Mouse (Mus musculus): ENCODE data around the gene Pard3. TPM values are rescaled to one million over a fixed set of nuclear protein-coding genes. Genes with fewer than 3 reads are reported as not detected.

Gene Pard3
- total RNA-seq, 1 experiment from 2014 or later = 0.93 TPM

GRCm38 (mm10) chr8:127257086-127257485, 193.4 kb downstream of the Pard3 start:
- no peak for ATAC-seq (ENCODE audit: extremely low read depth, insufficient number of reproducible peaks, low FRiP score, poor library complexity, severe bottlenecking)

DNA sequence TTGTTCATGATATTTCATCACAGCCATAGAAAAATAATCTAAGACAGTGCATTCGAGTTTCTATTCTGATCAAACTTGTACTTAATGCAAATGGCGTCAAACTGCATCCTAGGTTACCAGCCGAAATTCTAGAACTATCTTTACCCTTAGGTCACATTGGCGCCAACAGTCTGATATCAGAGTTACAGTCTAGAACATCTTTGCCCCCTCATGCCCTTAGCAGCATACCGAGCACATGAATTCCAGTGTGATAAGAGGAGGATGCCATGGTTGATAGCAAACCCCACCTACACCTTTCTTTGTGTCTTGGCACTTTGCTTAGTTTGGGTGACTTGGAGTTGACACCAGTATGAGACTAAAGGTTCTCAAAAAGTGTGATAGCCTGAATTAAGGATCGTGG, 197.4 kb downstream of the Pard3 start:
- ATAC-seq (ENCODE audit: extremely low read depth, insufficient number of reproducible peaks, low FRiP score, poor library complexity, severe bottlenecking) = no peak

DNA sequence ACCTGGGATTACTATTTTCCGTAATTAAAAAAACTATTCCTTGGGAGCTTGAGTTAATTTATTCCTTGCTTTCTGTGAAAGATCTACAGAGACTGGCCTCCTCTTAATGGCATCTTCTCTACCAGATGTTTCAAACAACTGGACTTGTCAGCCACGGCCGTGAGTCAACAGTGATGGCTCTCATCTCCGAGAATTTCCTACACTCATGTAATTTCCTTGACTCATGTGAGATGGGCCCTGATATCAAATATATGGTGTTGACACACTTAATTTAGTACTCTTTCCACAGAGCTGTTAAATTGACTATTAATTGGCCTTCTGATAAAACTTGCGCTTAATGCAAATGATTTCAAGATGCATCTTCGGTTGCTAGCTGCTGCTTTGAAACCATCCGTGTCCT, 198.3 kb downstream of the Pard3 start:
- ATAC-seq (ENCODE audit: extremely low read depth, insufficient number of reproducible peaks, low FRiP score, poor library complexity, severe bottlenecking) = no peak

- no peak for ATAC-seq (ENCODE audit: extremely low read depth, insufficient number of reproducible peaks, low FRiP score, poor library complexity, severe bottlenecking)
Observed at GRCm38 (mm10) chr8:127262436-127262835, 198.7 kb downstream of the Pard3 start.

DNA sequence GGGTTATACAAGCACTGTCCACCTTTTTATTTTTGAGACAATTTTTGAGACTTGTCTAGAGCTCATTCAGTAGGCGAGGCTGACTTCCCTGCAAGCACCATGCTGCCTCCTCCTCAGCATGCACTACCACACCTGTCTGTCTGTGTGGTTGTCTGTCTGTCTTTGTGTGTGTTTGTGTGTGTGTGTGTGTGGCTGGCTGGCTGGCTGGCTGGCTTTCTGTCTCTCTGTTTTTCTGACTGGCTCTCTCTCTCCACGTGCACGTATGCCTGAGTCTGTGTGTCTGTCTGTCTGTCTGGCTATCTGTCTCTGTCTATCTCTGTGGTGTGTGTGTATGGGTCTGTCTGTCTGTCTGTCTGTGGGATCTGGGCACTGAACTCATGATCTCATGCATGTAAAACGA, 199.2 kb downstream of the Pard3 start:
- no peak for ATAC-seq (ENCODE audit: extremely low read depth, insufficient number of reproducible peaks, low FRiP score, poor library complexity, severe bottlenecking)

- no peak for ATAC-seq (ENCODE audit: extremely low read depth, insufficient number of reproducible peaks, low FRiP score, poor library complexity, severe bottlenecking)
Observed at GRCm38 (mm10) chr8:127263457-127263856, 199.8 kb downstream of the Pard3 start.

DNA sequence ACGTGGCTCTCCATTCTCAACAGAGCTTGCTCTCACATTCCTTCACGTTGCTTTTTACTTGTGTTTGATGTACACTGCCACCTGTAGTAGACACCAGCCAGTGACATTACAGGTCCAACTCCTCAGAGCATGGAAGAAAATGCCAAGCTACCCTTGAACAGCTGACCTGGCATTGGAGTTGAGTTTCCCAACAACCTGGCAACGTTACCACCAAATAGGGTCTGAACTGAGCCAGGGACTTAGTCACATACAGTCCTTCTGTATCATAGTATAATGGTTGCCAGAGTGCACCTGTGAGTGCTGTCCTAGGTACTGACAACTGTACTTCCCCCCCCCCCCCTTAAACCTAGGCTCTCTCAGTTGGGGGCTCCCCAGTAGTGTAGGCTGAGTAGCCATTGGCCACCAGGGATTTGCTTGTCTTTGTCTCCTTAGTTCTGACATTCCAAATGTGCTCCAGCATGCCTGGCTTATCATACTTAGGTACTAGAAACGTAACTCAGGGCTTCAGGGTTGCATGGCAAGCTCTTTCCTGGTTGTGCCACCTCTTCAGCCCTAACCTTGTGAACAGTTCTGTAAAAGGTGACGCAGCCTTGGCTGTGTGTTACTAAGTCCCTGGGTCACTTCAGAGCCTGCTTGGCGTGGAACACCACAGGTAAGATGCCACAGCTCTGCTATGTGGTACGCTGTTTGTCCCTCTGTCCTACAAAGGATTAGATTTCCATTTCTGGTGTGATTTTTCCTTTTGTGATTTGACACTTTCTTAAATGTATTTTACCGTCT, 201.2 kb downstream of the Pard3 start:
- ATAC-seq (ENCODE audit: extremely low read depth, insufficient number of reproducible peaks, low FRiP score, poor library complexity, severe bottlenecking) = no peak

- ATAC-seq (ENCODE audit: extremely low read depth, insufficient number of reproducible peaks, low FRiP score, poor library complexity, severe bottlenecking) = no peak
Observed at GRCm38 (mm10) chr8:127266777-127267176, 203.1 kb downstream of the Pard3 start.

DNA sequence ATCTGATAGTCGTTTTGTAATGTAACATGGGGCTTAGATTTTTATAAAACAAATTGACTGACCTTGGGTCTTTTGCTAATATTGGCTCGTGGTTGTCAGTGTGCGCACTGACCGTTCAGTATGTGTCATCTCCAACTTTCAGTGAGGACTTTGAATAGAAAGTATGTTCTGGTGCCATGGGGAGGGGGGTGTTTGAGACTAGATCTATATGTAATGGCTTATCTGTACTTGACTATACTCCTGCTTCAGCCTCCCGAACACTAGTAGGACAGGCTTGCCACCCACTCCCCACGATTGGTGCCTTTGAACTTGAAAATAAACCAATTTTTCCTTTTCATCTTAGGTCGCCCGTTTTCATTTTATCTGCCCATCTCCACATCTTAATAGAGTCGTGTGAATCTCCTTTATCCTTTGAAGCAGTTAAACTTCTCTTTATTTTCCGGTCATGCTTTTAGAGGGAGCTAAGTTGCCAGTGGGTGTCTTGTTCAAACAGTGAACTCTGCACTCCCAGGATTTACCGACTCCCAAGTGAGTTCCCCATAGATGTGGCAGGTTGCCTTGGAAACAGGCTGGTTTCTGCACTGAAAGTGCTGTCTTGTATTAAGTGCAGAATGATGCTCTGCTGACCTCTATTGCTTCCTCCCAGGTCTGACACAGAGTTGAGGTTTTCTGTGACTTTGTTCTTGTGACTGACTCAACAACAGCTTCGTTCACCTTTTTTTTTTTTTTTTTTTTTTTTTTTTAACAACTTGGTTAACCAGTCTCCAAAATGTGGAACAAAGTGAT, 204.7 kb downstream of the Pard3 start:
- ATAC-seq (ENCODE audit: extremely low read depth, insufficient number of reproducible peaks, low FRiP score, poor library complexity, severe bottlenecking) = no peak

DNA sequence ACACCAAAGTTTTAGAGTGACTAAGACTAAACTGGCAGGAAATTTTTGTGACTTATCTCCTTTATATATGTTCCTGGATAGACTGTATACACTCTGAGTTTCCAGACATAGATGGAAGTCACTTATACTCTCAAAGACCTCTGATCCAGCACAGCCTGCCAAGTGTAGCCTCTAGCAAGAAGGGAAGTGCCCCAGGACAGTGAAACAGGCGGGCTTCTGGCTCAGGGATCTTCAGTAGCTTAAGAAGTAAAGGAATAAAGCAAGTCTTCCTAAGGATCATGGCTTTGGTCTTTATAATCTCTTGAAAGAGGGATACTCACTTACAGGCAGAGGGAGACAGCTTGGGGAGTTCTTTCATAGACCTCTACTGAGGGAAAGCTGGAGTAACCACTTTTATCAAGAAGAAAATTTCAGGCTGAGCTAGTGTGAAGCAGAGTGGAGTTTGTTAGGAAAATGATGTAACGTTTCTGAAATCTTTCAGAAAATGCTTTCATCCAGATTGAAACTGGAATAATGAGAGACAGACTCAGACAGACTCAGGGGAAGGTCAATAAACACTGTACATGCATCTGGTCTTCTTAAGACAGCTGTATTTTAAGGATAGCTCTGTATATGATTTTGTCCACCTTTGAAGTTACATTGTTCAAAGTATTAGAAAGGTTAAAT, 205.5 kb downstream of the Pard3 start:
- no peak for ATAC-seq (ENCODE audit: extremely low read depth, insufficient number of reproducible peaks, low FRiP score, poor library complexity, severe bottlenecking)

DNA sequence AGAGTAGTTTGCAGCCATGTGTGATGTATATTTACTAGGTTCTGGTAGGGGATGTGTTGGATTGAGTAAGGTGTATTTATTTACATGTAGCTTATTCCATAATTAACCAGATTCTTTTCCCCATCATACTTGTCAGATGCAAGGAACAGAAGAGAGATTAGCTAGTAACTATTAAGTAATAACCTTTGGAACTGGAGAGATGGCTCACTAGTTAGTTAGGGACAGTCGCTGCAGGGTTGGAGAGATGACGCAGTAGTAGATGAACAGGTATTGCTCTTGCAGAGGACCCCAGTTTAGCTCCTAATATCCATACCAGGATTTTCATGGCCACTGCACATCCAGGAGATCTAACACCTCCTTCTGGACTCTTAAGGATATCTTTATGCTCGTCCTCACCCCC, 207.5 kb downstream of the Pard3 start:
- ATAC-seq (ENCODE audit: extremely low read depth, insufficient number of reproducible peaks, low FRiP score, poor library complexity, severe bottlenecking) = no peak

- ATAC-seq (ENCODE audit: extremely low read depth, insufficient number of reproducible peaks, low FRiP score, poor library complexity, severe bottlenecking) = no peak
Observed at GRCm38 (mm10) chr8:127280299-127280974, 216.7 kb downstream of the Pard3 start.

- ATAC-seq (ENCODE audit: extremely low read depth, insufficient number of reproducible peaks, low FRiP score, poor library complexity, severe bottlenecking) = no peak
Observed at GRCm38 (mm10) chr8:127281035-127281434, 217.3 kb downstream of the Pard3 start.

GRCm38 (mm10) chr8:127284462-127285216, 220.9 kb downstream of the Pard3 start:
- ATAC-seq (ENCODE audit: extremely low read depth, insufficient number of reproducible peaks, low FRiP score, poor library complexity, severe bottlenecking) = no peak

DNA sequence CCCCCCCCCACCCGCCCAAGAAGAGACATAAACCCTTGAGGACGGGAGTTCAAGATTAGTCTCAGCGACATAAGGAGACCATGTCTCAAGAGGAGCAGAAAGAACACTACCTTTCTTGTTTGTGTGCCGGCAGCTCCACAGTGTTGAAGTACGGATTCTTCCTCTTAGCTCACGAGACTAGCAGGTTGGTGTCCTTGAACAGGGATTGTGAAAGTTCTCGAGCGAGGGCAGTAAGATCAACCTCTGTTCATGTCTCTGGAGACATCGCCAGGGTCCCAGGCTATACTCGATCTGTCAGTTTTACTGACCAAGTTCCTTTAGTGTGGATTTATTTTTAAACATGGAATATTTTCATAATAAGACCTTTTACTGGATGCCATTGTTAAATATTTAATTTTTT, 224.1 kb downstream of the Pard3 start:
- ATAC-seq (ENCODE audit: extremely low read depth, insufficient number of reproducible peaks, low FRiP score, poor library complexity, severe bottlenecking) = no peak

DNA sequence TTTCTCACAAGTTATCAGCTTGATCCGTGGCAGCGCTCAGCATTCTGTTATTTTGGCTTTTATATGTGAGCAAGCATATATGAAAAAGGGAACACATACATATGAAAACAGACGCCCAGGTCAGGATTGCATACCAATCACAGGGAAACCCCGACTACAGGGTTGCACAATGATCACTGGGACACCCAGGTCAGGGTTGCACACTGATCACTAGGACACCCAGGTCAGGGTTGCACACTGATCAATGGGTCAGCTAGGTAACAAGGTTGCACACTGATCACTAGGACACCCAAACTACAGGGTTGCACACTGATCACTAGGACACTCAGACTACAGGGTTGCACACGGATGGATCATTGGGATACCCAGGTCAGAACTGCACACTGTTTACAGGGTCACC, 228.6 kb downstream of the Pard3 start:
- ATAC-seq (ENCODE audit: extremely low read depth, insufficient number of reproducible peaks, low FRiP score, poor library complexity, severe bottlenecking) = no peak

DNA sequence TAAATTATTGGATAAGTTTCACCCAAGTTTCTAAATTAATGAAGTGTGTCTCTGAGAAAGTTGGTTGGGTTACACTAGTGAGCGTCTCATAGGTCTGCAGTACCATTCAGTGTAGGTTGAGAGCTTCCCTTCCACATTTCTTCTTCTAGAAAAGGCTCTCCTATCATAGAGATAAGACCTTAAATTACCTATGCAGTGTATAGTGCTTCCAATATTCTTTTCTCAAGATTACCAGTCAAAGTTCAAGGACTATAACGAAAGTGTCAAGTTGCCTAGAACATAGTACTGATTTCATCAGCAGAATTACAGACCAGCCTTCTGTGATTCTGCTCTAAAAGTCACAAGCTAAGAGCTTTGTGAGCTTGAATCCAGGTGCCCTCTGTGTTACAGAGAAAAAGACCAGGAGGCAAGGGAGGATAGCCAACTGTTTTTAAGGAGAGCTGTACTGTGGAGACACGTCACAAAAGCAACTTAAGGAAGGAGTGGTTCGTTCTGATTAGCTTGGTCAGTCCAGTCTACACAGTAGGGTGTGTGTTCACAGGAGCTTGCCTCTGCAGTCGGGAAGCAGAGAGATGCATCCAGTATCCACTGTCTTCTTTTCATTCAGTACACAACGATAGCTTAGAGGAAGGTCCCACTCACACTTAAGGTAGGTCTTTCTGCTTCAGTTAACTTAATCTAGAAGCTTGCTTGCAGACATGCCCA, 229.5 kb downstream of the Pard3 start:
- no peak for ATAC-seq (ENCODE audit: extremely low read depth, insufficient number of reproducible peaks, low FRiP score, poor library complexity, severe bottlenecking)

DNA sequence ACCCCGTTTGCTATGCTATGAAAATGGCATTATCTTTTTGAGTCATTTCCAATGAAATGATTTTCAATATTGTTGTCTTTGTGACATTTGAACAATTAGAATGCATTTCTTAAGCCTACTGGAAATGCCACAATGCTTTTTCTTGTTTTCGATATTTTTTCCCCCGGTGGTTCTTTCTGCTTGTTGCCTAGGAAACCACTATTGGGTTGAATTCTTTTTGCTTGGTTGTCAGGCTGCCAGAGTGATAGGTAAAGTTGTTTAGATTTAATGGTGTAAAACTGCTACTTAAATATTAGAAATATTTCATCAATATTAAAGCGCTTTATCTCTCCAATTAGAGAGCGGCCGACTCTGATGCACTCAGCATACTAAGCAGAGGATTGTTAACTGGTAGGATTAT, 230.4 kb downstream of the Pard3 start:
- no peak for ATAC-seq (ENCODE audit: extremely low read depth, insufficient number of reproducible peaks, low FRiP score, poor library complexity, severe bottlenecking)

Measured in neutrophil, adult 5-6 weeks (primary cell).